Mouse (Mus musculus) lung, postnatal 0 days (tissue): ENCODE measurements around the gene Gm10945.

Experiments used
- CTCF ChIP-seq: IDR thresholded peaks from 2 replicates; pipeline ENCODE4 v1.5.1; 2016; ENCODE audit warnings: antibody characterized with exemption, mild to moderate bottlenecking
- EP300 ChIP-seq: IDR thresholded peaks from 2 replicates; pipeline ENCODE4 v1.6.1; 2016; ENCODE audit warnings: antibody characterized with exemption, mild to moderate bottlenecking, control low read depth

DNA sequence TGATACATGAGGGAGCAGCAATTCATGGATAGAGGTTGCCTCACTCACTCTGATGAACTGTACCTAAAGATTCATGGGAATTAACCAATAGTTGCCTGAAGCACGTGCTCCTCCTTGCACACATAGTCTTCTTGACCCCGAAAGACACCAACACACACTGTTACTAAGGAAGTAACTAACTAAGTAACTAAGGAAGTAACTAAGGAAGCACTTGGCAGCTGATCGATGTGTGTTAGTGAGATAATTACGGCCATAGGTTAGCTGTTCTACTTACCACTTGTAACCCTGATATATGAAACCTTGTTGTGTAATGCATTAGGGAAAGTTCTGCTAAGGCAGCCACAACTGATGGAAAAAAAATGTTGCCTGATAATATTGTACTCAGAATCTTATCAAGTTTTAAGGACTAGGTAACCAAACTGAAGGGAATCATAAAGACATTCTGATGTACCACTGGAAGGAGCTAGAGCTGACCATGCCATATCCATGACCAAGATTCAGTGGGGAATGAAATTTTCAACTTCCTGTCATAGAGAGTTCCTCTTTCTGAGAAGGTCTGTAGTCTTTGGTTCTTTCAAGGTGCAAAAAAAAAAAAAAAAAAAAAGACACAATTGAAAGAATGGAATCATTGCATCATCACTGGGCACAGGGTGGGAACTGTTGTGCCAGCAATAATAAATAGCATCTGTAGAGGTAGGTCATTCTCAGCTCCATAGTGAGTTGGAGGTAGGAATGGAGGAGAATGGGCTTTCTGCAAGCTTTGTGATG, 44.2 kb downstream of the Gm10945 start:
- TF ChIP-seq CTCF (no peak), EP300 (no peak)
